Comparison of ENCODE assay signal across 24 mouse cellular contexts in genomic region chr2:61384467-61384866, GRCm38 (mm10).
DNase-seq lines count a peak whose midpoint lies in the region; ATAC-seq and TF ChIP-seq lines count a peak whose summit lies in the region.
"Had no signal": no experiment of that assay in that cellular context is flagged by ENCODE, and none has a peak within 500 bp of the region (broad histone marks: within the 10 kb centered on the region; RNA-seq: fewer than 3 reads in every experiment).

No protein-coding gene starts in this region.

- no peaks in the 10 kb centered on the region for H3K27me3 ChIP-seq in heart, embryonic 12.5 days (replicated peaks)
- H3K27me3 ChIP-seq in heart, postnatal 0 days (ENCODE audit: control insufficient read depth, insufficient read depth, low read length) = no peaks in the 10 kb centered on the region
- no peaks in the 10 kb centered on the region for H3K27me3 ChIP-seq in heart, embryonic 11.5 days (ENCODE audit: control insufficient read depth, insufficient read depth, low read length)
- H3K27me3 ChIP-seq: embryonic facial prominence, embryonic 12.5 days; embryonic facial prominence, embryonic 15.5 days; forebrain, embryonic 12.5 days; forebrain, embryonic 15.5 days; heart, embryonic 13.5 days; hindbrain, embryonic 13.5 days; intestine, embryonic 15.5 days had no signal

- H3K36me3 ChIP-seq in heart, embryonic 12.5 days = no peaks in the 10 kb centered on the region
- H3K36me3 ChIP-seq in heart, postnatal 0 days (replicated peaks; ENCODE audit: control insufficient read depth, insufficient read depth, low read length) = no peaks in the 10 kb centered on the region
- H3K36me3 ChIP-seq in heart, embryonic 11.5 days (ENCODE audit: control insufficient read depth, insufficient read depth, low read length) = no peaks in the 10 kb centered on the region
- H3K36me3 ChIP-seq: embryonic facial prominence, embryonic 12.5 days; embryonic facial prominence, embryonic 15.5 days; forebrain, embryonic 12.5 days; forebrain, embryonic 15.5 days; heart, embryonic 13.5 days; hindbrain, embryonic 10.5 days; hindbrain, embryonic 13.5 days; intestine, embryonic 15.5 days had no signal

- DNase-seq in heart, postnatal 36 days = no peak
- DNase-seq in heart, postnatal 0 days (ENCODE audit: low spot score) = peak; percentile 25
- DNase-seq in ovary, adult 18-20 months (ENCODE audit: low spot score) = peak; percentile 7
- DNase-seq in ovary, postnatal 10 days (ENCODE audit: low spot score) = no peak
- no peak for DNase-seq in left cerebral cortex, postnatal 10 days (ENCODE audit: extremely low spot score in 1 of 2, low spot score in 2 of 2)
- DNase-seq: adrenal gland, postnatal 10 days; adrenal gland, postnatal 36 days; cerebellum, adult 18-20 months; cerebellum, adult 9-10 months; cerebellum, postnatal 14 days; gastrocnemius, postnatal 25 days; heart, adult 2 months had no signal

- H3K27ac ChIP-seq in heart, embryonic 12.5 days (ENCODE audit: poor library complexity, severe bottlenecking) = no peak overlapping the region
- no peak overlapping the region for H3K27ac ChIP-seq in heart, postnatal 0 days (ENCODE audit: low read depth)
- no peak overlapping the region for H3K27ac ChIP-seq in heart, embryonic 11.5 days (ENCODE audit: low read depth, low read length)
- H3K27ac ChIP-seq: embryonic facial prominence, embryonic 12.5 days; embryonic facial prominence, embryonic 15.5 days; forebrain, embryonic 12.5 days; forebrain, embryonic 15.5 days; heart, adult 2 months; heart, embryonic 13.5 days; hindbrain, embryonic 10.5 days; hindbrain, embryonic 13.5 days; intestine, embryonic 15.5 days had no signal

- no peak overlapping the region for H3K4me2 ChIP-seq in heart, embryonic 12.5 days
- no peak overlapping the region for H3K4me2 ChIP-seq in heart, postnatal 0 days (ENCODE audit: low read depth, low read length)
- no peak overlapping the region for H3K4me2 ChIP-seq in heart, embryonic 11.5 days
- H3K4me2 ChIP-seq: embryonic facial prominence, embryonic 12.5 days; embryonic facial prominence, embryonic 15.5 days; forebrain, embryonic 12.5 days; forebrain, embryonic 15.5 days; heart, embryonic 13.5 days; hindbrain, embryonic 13.5 days; intestine, embryonic 15.5 days had no signal

- H3K9me3 ChIP-seq in heart, embryonic 12.5 days (replicated peaks) = no peaks in the 10 kb centered on the region
- no peaks in the 10 kb centered on the region for H3K9me3 ChIP-seq in heart, postnatal 0 days (replicated peaks; ENCODE audit: control insufficient read depth, low read length)
- no peaks in the 10 kb centered on the region for H3K9me3 ChIP-seq in heart, embryonic 11.5 days (replicated peaks; ENCODE audit: control insufficient read depth, low read length)
- H3K9me3 ChIP-seq: embryonic facial prominence, embryonic 12.5 days; embryonic facial prominence, embryonic 15.5 days; forebrain, embryonic 12.5 days; forebrain, embryonic 15.5 days; heart, embryonic 13.5 days; hindbrain, embryonic 10.5 days; hindbrain, embryonic 13.5 days; intestine, embryonic 15.5 days had no signal

- intact Hi-C loops in heart, postnatal 36 days (cut with DNase I) = no loop called here
- intact Hi-C loops in left cerebral cortex, postnatal 10 days (cut with DNase I) = no loop called here

- peaks cover 19% of the 10 kb centered on the region for H3K4me1 ChIP-seq in heart, embryonic 12.5 days (replicated peaks)
- H3K4me1 ChIP-seq in heart, postnatal 0 days (ENCODE audit: control insufficient read depth, insufficient read depth) = 0 out of 2 replicates have a peak, but pooled peaks cover 4% of the 10 kb centered on the region
- H3K4me1 ChIP-seq in heart, embryonic 11.5 days (ENCODE audit: control insufficient read depth, insufficient read depth, low read length) = peaks cover 3% of the 10 kb centered on the region; the same call in 1 of the 2 replicates
- H3K4me1 ChIP-seq: embryonic facial prominence, embryonic 12.5 days; embryonic facial prominence, embryonic 15.5 days; forebrain, embryonic 12.5 days; forebrain, embryonic 15.5 days; hindbrain, embryonic 13.5 days; intestine, embryonic 15.5 days had no signal

- no peak overlapping the region for H3K9ac ChIP-seq in heart, embryonic 12.5 days
- H3K9ac ChIP-seq in heart, postnatal 0 days (replicated peaks; ENCODE audit: low read depth, low read length) = no peak overlapping the region
- H3K9ac ChIP-seq in heart, embryonic 11.5 days (ENCODE audit: low read depth, low read length) = no peak overlapping the region
- H3K9ac ChIP-seq: embryonic facial prominence, embryonic 12.5 days; embryonic facial prominence, embryonic 15.5 days; forebrain, embryonic 12.5 days; forebrain, embryonic 15.5 days; heart, embryonic 13.5 days; hindbrain, embryonic 13.5 days; intestine, embryonic 15.5 days had no signal

- no peak overlapping the region for H3K4me3 ChIP-seq in heart, embryonic 12.5 days
- no peak overlapping the region for H3K4me3 ChIP-seq in heart, postnatal 0 days (ENCODE audit: low read depth, low read length)
- no peak overlapping the region for H3K4me3 ChIP-seq in heart, embryonic 11.5 days (ENCODE audit: low read depth, low read length)
- H3K4me3 ChIP-seq: embryonic facial prominence, embryonic 12.5 days; embryonic facial prominence, embryonic 15.5 days; forebrain, embryonic 12.5 days; forebrain, embryonic 15.5 days; heart, adult 2 months; heart, embryonic 13.5 days; hindbrain, embryonic 10.5 days; hindbrain, embryonic 13.5 days; intestine, embryonic 15.5 days had no signal

- WGBS in heart, embryonic 12.5 days = 14% methylated on average over 6 of the region's 6 CpGs
- WGBS in heart, postnatal 0 days = 11% methylated on average over 6 of the region's 6 CpGs
- 29% methylated on average over 6 of the region's 6 CpGs for WGBS in heart, embryonic 11.5 days (ENCODE audit: insufficient replicate concordance)

- ATAC-seq in heart, embryonic 12.5 days (ENCODE audit: insufficient number of reproducible peaks, low FRiP score) = peak; percentile 48; the same call in 1 of the 2 replicates
- peak; percentile 53 for ATAC-seq in heart, postnatal 0 days (ENCODE audit: insufficient read depth, low read depth)
- ATAC-seq in heart, embryonic 11.5 days (replicated peaks; ENCODE audit: insufficient number of reproducible peaks, low FRiP score, low TSS enrichment) = no peak
- ATAC-seq: activated CD4-positive, CD25-positive, alpha-beta regulatory T cell, adult 4 months; forebrain, embryonic 15.5 days; hindbrain, embryonic 16.5 days; intestine, embryonic 15.5 days had no signal

- no peak for TF ChIP-seq CTCF in heart, postnatal 0 days (IDR thresholded peaks at IDR 0.05; ENCODE audit: low read depth)

- TF ChIP-seq EP300 in heart, postnatal 0 days (IDR thresholded peaks at IDR 0.05; ENCODE audit: low read depth) = no peak

Comparison
In these comparisons a context has a peak if more than half of its experiments do, and no peak if none do; other contexts are left out.
1. DNase-seq: peak in heart, postnatal 0 days (single experiment) and ovary, adult 18-20 months (single experiment); none in heart, postnatal 36 days (0 of 2), ovary, postnatal 10 days (single experiment) and left cerebral cortex, postnatal 10 days (0 of 2).